Mouse (Mus musculus): ENCODE measurements around the gene Ormdl3. TPM values are rescaled to one million over a fixed set of nuclear protein-coding genes. Genes with fewer than 3 reads are reported as not detected.

Ormdl3 gene
- polyA plus RNA-seq, 1 experiment: 44.7 TPM

GRCm38 (mm10) chr11:98590548-98591445 lies 3.6 kb upstream of the Ormdl3 start:
- TF ChIP-seq GATA1 (IDR thresholded peaks at IDR 0.05; ENCODE audit: low read length): no peak

- no peak for TF ChIP-seq GATA1 (IDR thresholded peaks at IDR 0.05; ENCODE audit: low read length)
These were observed 2.1 kb upstream of the Ormdl3 start for GRCm38 (mm10) chr11:98589306-98589705.

DNA sequence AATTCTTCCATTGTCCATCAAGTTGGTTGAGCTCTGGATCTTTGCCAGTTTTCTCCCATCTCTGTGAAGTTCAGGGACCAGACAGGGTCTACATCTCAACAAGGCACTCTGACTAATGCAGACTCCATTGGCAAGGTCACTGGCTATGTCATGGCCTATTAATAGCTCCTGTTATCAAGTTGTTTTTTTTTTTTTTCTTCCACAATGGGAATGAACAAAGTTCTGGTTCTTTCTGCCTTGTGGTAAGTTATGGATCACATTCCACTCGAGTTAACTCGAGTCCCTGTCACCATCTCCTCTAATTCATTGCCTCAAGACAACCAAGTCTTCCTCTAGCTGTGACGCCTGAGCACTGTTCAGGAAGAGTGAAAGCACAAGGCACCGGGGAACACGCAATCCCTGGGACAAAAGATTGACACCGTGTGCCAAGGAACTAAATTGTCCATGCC lies 1.7 kb upstream of the Ormdl3 start:
- TF ChIP-seq GATA1 (IDR thresholded peaks at IDR 0.05; ENCODE audit: low read length): no peak

GRCm38 (mm10) chr11:98587684-98588546 lies 747 bp upstream of the Ormdl3 start:
- no peak for TF ChIP-seq GATA1 (IDR thresholded peaks at IDR 0.05; ENCODE audit: low read length)

- no peak for TF ChIP-seq GATA1 (IDR thresholded peaks at IDR 0.05; ENCODE audit: low read length)
These were observed 879 bp downstream of the Ormdl3 start for GRCm38 (mm10) chr11:98586087-98586891.

GRCm38 (mm10) chr11:98584629-98585177 lies 2.5 kb downstream of the Ormdl3 start:
- no peak for TF ChIP-seq GATA1 (IDR thresholded peaks at IDR 0.05; ENCODE audit: low read length)

- no peak for TF ChIP-seq GATA1 (IDR thresholded peaks at IDR 0.05; ENCODE audit: low read length)
These were observed 3.0 kb downstream of the Ormdl3 start for GRCm38 (mm10) chr11:98584146-98584545.

DNA sequence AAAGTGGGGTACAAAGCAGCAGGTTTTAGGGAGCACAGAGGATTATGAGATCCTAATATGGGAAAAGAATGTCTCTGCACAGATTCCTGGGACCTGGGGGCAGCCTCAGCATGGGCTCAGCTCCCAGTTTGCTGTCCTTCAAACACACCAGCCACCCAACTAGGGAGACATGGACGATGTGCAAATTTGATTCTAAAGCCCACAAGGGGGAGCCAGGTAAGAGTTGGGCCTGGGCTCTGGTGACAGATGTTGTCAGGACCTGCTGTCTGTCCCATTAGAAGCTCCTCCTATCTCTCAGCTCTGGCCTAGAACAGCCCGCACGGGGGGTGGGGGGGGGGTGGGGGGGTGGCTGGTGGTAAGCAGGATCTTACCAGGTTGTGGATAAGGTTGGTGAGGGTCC lies 3.6 kb downstream of the Ormdl3 start:
- TF ChIP-seq GATA1 (IDR thresholded peaks at IDR 0.05; ENCODE audit: low read length): no peak

DNA sequence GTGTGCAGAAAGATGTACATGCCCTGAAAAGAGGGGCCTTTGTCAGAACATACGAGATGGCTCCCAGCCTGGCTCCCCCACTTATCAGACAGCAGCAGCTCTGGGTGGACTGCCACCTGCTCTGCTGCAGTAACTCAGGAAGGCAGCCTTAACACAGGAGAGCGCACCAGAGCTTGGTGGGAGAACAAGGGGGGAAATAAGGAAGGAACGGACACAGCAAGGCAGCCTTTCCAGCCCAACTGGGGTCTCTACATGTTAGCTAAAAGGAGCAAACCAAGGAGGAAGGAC lies 4.0 kb downstream of the Ormdl3 start:
- TF ChIP-seq GATA1 (IDR thresholded peaks at IDR 0.05; ENCODE audit: low read length): no peak

GRCm38 (mm10) chr11:98582551-98583264 lies 4.5 kb downstream of the Ormdl3 start:
- no peak for TF ChIP-seq GATA1 (IDR thresholded peaks at IDR 0.05; ENCODE audit: low read length)

GRCm38 (mm10) chr11:98582030-98582388 lies 5.2 kb downstream of the Ormdl3 start:
- no peak for TF ChIP-seq GATA1 (IDR thresholded peaks at IDR 0.05; ENCODE audit: low read length)

- no peak for TF ChIP-seq GATA1 (IDR thresholded peaks at IDR 0.05; ENCODE audit: low read length)
These were observed 5.7 kb downstream of the Ormdl3 start for GRCm38 (mm10) chr11:98581286-98582029.

DNA sequence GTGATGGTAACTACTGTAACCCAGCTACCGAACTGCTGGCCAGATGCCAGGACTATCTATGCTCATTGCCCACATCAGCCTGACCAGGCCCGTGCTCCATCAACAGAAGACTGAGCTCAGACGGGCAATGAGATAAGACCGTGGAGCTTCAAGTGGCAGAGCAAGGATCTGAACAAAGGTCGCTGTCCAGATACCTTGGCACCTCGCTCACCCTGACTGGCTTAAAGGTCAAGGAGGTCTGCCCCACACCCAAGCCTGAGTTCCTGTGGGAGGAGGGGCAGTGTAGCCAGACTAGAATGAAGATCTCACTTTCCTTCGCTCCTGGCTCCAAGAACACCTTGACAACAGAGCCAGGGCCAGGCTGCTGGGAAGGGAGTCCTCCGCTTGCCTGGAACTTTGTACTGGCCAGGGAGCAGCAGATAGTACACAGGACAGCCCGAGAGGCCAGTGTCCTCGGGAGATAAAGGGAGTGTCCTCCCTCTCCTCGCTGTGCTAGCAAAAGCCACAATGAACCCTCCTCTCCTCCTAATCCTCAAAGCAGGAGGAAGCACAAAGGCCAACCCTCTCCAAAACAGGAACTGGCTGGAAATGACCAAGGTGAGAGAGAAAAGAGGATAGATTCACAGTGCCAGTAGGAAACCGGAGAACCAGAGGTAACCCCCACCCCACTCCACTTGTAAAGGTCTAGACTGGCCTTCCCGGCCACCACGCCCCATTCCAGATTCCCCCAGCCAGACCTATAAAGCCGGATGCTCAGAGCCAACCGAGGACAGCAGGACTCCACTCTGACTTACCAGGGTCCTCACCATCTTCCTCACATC lies 6.7 kb downstream of the Ormdl3 start:
- TF ChIP-seq GATA1 (IDR thresholded peaks at IDR 0.05; ENCODE audit: low read length): peak; percentile 40

All from G1E-ER4 (cell line).